Mouse (Mus musculus): ENCODE measurements at regions not wholly inside any gene's neighbourhood (a gene's known extent, or its start where the extent isn't known, plus 50 kb on each side); places are given as distances from the start of the nearest gene placed in this dataset.
"Not testable (repeated sequence)": the region's sequence is repeated elsewhere in the genome, so short reads cannot be mapped to it uniquely, and the experiment has no call there.

DNA sequence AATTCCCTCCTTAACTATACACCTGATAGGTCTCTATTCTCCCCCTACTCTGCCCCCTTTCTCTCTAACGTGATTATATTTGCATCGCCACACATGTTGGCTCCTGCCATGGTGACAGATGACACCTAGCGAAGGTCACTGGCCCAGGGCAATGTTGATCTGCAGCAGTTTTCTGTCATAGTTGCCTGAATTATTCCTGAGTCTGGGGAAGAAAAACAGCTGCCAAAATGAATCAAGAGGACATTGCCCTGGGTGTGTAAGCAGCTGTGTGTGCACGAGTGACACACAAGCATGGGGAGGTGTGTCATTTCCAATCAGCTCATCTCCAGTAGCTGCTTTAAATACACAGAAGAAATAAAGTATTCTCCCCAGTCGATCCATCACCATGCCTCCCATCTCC, 592.5 kb downstream of the Pdcd6ip start:
- DNase-seq (ENCODE audit: low spot score in 2 of 2), result no peak

DNA sequence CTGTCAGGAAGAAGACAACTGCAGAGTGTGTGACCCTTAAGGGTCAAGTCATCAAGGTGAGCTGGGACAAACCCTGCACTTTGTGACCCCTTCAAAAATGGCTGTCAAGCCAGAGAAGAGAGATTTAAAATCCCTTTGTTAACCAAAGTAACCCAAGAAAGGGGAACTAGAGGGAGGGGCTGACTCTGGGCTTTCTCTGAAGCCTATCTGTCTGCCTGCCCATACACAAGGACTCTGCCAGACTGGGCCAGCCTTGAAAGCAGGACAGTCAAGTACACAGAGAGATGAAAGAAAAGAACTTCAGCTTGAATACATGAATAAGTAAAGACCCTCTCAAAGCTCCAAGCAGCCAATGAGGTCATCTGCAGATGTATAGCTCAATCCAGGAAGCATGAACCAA, 595.3 kb downstream of the Pdcd6ip start:
- no peak for DNase-seq (ENCODE audit: low spot score in 2 of 2)

DNA sequence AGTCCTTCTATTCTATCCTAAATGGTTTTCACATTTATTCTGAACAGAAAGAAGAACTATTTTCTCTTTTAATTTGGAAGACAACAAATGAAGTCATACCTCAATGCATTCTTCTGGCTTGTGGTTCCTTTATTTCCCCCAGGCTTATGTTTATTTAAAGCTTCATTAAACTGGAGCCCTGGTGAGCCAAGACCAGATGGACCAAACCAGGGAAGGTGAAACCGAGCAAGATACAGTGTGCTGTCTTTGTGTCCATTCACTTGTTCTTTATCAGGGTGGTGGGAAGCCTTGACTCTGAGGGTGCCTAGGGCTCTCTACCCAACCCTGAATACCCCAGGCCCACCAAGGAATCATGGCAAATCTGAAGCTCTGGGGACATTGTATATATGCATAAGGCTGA, 606.3 kb downstream of the Pdcd6ip start:
- DNase-seq (ENCODE audit: low spot score in 2 of 2), result no peak

DNA sequence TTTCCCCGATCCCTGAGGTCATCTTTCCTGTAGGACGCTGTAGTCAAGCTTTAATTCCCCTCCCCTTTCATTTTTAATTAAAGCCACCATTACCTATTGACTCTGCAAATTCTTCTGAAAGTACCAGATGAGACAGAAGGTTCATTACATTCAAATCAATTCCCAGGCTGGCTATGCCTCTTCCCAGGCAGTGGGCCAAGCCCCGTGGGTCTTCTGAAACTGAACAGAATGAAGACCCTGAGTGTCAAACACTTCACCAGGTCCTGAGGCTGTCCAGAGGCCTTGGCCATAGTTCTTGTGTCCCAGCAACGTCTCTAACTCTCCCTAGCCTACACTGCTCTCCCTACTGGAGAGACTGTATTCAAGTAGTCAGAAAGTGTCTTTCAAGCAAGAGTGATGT, 607.4 kb downstream of the Pdcd6ip start:
- no peak for DNase-seq (ENCODE audit: low spot score in 2 of 2)

DNA sequence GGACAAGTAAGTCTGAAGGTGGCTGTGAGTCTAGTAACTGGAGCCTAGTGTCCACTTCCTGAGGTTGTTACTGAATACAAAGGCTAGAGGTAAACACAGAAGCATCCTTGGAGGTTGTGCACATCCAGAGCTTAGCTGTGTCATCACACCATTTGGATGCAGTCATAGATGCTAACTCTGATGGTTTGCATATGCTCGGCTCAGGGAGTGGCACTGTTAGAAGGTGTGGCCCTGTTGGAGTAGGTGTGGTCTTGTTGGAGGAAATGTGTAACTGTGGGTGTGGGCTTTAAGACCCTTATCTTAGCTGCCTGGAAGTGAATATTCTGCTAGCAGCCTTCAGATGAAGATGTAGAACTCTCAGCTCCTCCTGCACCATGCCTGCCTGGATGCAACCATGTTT, 612.6 kb downstream of the Pdcd6ip start:
- DNase-seq (ENCODE audit: low spot score in 2 of 2), result not testable (repeated sequence)

DNA sequence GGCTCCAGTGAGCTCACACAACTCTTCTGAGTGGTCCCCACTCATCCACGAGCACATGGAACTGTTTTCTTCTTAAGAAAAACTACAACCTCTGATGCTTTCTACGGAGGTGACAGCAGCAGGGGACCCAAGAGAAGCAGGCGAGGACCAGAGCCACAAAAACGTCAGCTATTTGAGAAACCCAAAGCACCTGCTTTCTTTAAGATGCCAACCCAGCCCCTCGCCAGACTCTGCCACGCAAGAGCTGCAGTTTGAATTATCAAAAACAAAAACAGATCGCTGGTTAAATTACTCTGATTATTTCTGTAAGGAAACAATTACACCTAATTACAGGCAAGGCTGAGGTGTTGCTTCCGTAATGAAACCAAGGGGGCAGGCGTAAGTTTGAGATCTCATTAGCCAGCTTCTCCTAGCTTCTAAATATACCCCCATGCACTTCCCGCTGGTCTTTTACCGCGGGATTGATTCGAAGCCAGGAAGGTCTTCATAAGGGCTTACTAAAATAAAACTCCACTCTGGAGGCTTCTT, 614.1 kb downstream of the Pdcd6ip start:
- no peak for DNase-seq (ENCODE audit: low spot score in 2 of 2)

DNA sequence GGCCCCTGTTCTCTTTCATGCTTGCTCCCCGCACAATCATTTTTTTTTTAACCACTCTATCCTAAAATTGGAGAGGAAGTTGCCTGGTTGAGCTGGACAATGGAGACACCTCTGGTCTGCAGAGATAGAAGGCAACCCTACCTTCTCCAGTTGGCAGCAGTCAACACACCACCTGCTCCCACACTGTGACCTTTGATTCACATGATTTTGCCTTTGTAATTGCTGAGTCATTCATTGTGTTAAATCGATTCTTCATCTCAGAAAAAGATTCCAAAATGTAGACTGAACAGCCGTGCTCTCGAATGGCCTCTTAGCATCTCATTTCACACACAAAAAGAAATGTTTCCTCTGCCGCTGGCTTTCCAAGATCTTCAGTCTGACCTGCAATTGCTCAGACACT, 616.2 kb downstream of the Pdcd6ip start:
- no peak for DNase-seq (ENCODE audit: low spot score in 2 of 2)

DNA sequence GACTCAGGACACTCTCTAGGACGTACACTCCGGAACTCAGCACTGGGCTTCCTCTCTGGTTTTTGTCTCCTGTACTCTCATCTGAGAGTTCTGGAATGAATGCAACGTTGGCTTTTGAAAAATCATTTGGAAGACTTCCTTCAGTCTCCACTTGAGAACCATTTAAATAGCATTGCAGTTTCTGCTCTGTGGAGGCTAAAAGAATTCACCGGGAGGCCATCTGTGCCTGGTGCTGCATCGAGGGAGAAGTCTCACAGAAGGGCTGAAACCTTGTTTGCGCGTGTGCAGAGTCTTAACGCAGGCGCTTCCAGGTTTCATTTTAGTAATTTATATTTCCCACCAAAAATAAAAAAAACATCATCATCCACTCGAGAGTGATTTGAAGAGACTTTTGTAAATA, 620.3 kb downstream of the Pdcd6ip start:
- DNase-seq (ENCODE audit: low spot score in 2 of 2), result no peak

DNA sequence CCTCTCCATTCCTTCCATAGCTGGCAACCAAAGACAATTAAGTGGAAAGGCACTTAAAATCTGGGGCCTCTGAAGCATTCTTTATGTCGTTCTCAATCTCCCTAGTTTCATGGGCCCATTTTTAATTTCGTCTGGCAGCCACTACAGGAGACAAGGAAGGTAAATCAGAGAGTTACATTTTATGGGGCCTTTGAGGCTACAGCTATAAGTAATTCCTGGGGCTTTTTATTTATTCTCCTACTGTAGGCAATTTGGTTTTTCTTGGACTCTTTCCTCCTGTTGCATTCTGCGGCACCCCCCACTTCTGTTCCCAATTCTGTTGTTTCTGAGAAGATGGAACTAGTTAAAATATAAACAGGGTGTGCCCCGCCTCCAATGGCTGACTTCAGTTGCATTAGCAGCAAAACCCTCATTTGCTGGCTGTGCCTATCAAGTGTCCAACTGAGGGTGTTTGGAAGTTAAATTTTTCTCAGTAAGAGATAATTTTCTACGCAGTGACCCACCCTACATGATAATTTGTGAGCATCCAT, 622.7 kb downstream of the Pdcd6ip start:
- no peak for DNase-seq (ENCODE audit: low spot score in 2 of 2)

DNA sequence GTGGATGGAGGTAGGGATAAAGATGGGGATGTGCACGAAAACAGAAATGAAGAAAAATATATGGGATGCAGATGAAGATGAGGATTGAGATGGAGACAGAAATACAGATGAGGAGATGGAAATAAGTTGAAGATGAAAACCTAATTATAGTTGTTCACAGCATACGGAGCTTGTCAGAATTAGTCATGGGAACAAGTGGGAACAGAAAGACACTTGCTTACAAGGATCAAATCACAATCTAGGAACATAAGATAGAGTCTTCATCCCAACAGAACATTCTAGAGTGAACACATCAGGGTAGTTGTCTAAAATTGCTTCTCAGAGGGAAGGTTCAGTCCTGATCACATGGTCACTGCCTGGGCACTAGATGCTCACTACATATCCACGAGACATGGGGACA, 633.2 kb downstream of the Pdcd6ip start:
- no peak for DNase-seq (ENCODE audit: low spot score in 2 of 2)

DNA sequence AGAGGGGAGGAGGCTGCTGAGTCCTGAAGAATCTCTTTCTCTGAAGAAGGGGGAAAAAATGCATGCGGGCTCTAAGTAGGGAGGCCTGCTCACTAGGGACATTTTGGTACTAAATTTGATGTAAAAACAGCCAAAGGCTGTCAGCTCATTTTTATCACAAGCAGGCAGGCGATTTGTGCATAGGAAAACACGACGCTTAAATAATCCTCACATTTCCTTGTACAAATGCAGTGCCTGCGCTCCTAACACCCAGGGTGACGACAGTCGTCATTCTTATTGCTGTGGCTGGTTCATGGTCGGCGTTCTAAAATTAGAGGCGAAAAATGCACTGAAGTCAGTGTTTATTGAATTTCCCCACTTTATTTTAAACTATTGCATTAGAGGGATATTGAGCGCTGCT, 650.6 kb downstream of the Pdcd6ip start:
- DNase-seq (ENCODE audit: low spot score in 2 of 2), result no peak

DNA sequence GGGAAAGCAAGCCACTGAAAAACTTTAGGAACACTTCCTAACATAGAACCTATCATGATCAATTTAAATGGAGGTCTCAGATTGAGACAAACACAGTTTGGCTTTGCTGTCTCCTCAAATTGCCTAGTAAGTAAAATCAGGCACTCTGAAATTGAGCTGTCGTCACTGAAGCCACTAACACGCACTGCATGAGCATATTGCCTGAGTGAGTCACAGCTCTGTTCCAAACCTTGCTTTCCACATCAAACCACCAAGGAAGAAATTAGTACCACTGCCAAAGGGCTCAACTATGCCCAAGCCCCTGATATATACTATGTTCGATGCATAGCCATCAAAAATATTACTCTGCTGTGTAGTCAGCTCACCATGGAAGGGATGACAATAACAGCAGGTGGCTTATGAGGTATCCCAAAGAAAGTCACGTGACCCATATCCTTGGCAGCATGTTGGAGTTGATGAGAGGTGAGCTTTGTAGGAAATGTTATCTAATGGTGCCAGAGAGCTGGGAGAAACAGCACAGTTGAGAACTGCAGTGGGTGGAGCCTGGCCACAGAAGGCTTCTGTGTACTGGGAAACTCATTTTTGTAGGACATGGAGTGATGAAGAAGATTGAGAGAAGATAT, 663.4 kb downstream of the Pdcd6ip start:
- DNase-seq (ENCODE audit: low spot score in 2 of 2), result no peak

DNA sequence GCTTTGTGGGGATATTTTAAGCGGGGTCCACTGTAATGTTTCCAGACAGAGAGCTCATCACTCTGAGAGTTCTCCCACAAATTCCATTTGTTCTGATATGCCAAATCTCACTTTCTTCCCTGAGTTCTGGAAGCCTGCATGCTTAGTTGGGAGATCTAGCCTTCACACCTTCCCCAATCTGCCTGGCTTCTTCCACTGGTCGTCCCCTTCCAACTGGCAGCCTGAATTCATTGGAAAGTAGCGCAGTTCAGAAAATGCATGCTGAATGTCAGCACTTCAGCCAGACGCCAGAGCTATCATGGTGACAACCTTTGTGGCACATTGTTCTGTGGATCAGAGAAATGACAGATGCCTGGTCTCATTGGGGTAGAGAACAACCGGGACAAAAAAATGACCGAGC, 667.2 kb downstream of the Pdcd6ip start:
- DNase-seq (ENCODE audit: low spot score in 2 of 2), result no peak

DNA sequence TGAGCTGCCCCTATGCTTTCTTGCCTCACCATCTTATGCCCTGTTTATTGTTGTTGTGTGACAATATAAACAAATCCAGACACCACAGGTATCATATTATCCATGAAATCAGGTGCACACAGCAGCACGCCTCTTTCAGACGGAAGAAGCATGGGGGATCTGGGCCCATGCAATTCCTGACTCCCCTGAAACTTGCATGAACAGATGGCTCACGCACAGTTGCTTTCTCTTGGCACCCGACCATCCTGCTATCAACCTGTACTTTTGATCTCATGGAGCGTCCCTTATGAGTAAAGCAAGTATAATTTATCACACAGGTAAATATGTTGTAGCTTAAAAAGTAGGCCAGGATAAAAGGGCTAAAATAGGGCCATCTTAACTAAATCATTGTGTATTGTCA, 674.1 kb downstream of the Pdcd6ip start:
- DNase-seq (ENCODE audit: low spot score in 2 of 2), result no peak

DNA sequence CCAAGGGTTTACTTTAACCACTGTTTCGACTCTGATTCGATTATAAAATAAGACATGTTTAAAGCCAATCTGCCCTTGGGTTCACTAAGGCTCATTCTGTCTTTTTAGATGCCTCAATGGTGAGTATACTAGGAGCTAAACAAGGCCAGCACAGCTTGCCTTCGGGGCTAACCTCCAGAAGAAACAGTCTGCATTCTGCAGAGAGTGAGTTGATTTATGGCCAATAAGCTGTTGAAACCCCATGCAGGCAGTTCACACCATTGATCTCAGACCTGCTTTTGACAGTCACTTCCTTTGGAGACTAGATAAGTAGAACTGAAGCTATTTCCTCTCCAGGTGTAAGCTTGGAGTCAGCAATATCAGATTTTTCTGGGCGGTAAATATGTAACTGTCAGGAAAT, 679.0 kb downstream of the Pdcd6ip start:
- DNase-seq (ENCODE audit: low spot score in 2 of 2), result no peak

DNA sequence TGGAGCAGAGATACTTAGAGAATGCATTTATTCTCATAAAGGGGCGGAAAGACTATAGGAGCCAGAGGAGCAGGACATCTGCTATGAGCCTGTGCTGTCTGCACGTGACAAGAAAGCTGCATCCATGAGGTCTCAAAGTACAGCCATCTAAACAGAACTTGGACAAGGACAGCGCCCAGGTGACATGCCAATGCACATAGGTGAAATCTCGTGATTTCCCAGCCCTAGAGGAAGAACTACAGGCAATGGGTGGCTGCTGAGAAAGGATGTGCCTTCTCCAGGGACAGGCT, 681.2 kb downstream of the Pdcd6ip start:
- DNase-seq (ENCODE audit: low spot score in 2 of 2), result no peak

DNA sequence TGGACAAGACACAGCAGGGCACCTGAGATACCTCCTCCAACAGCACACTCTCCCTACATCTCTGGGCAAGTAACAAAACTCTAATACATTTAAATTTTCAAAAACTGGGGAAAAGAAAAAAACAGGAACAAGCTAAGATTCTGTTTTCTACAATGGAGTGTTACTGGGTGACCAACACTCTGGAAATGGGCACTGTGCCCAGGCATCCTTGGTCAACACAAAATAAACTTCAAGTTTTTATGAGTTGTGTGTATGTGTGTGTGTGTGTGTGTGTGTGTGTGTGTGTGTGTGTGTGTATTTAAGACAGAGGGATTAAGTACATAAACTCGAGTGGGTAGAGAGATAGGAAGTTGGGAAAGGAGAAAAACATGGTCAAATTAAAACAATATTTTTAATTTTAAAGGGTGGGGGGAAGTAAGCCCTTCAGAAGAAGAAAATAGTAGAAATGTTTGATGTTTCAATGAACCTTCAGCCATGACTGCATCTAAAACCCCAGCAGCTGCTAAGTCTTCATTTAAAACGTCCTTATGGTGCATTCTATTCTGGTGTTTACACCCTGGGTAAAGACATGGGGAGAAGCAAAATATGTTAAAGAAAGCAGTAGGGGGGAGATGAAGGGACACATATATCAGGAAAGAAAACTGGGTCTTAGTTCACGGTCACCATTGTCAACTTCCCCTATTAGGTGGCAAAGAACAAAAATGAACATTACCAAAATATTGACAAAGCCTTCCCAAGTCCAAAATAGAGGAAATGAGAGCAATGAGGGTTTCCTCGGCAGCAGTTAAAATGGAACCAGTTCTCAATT, 681.8 kb downstream of the Pdcd6ip start:
- DNase-seq (ENCODE audit: low spot score in 2 of 2), result no peak

DNA sequence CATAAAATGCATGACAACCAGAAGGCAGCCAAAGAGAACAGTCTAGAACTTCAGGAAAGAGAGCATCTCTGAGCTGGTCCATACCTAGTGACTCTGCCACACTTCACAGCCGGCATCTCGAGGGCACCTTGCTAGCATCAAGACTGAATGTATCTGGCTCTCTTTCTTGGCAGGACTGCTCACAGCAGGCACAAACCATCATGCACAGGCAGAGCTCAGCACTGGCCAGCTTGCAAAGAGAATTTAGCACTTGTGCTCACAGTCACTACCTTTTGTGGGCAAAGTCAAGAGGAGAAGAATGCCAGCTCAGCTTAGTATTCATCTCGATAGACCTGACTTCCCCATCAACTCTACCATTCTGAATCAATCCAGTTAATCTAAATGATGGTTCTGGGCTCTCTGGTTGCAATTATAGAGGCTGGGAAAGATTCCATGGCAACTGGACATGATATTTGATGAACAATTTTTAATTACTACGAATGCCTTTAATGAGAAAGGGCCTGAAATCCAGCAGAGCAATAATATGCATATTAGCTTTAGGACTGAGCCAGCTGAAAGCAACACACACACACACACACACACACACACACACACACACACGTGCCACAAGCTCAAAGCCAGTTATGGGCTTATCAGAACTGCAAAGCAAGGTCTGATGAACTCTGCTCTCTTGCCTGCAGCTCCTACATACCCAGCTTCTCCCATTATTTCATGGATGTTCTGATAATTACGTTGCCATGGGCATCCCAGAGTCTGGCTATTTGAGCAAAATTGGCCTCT, 686.0 kb downstream of the Pdcd6ip start:
- no peak for DNase-seq (ENCODE audit: low spot score in 2 of 2)

DNA sequence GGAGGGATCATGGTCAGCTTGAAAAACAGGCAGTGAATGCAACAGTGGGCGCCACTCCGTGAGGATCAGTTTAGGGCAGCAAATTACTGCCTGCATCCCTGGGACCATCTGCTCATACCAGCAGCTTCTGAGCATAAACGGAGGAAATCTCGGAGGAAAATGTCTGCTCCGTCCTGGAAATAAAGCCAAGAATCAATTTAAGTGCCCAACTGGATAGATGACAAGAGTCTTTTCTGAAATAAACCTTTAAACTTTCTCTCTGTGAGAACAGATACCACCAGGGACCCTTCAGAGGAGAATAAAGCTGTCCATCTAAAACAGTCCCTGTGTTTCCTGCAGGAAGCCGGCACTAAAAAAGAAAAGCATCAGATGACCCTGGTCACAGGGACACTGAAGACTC, 688.5 kb downstream of the Pdcd6ip start:
- no peak for DNase-seq (ENCODE audit: low spot score in 2 of 2)

DNA sequence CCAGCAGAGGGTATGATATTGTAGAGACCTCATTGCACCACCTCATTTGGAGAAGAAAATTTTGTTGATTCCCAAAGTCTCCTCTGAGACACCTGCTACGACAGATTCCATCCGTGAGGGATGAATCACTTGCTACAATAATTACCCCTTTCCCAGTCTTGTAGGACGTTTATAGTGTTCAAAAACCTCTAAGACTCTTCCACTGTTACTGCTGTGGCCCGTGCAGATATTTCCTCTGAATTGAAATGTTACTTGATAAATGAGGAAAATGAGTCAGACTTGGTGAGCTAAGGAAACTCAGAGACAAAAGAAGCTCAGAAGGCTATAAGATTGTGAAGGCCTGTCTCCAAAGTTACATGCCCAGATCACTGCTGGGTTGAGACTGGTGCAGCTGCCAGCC, 700.0 kb downstream of the Pdcd6ip start:
- DNase-seq (ENCODE audit: low spot score in 2 of 2), result no peak

DNA sequence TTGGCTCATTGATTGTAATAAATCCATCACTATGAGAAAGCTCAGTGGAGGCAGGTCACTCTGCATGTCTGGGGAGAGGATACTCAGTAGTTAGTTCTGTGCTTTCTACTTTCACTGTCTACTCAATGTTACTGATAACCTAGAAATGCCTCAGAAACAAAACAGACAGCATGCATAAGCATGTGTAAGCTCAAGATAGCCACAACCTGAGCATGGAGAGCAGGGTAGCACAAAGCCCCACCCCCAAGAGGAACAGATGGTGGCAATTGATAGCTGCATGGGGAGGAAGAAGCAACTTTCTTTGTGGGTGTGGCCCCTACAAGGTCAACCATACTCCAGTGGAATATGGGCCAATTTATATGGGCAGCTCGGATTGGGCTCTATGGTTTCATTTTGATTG, 711.9 kb downstream of the Pdcd6ip start:
- no peak for DNase-seq (ENCODE audit: low spot score in 2 of 2)

DNA sequence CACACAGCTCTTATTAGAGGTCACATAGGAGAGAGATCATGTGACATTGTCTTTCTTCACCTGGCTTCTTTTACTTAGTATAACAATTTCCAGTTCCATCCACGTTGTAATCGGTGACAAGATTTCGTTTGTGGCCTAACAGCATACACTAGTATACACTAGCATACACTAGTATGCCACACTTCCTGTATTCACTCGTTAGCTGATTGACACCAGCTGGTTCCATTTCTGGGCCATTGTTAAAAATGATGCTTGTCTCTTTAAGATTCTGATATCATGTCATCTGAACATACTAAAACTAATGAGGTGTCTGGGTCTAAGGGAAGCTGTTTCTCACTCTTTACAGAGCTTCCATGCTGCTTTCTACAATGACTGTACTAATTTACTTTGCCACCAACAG, 713.3 kb downstream of the Pdcd6ip start:
- DNase-seq (ENCODE audit: low spot score in 2 of 2), result no peak
